Mouse (Mus musculus) cerebellum, adult 18-20 months (tissue): ENCODE measurements around the gene Anxa11.
A peak's percentile ranks its signal among the peaks of the same experiment; 100 is the strongest.
"Not testable (repeated sequence)": the region's sequence is repeated elsewhere in the genome, so short reads cannot be mapped to it uniquely, and the experiment has no call there.

Source experiments
- DNase-seq, 2 experiments: peaks; one replicate each; pipeline ENCODE4 v3.0.0; 2021

Anxa11 gene

DNA sequence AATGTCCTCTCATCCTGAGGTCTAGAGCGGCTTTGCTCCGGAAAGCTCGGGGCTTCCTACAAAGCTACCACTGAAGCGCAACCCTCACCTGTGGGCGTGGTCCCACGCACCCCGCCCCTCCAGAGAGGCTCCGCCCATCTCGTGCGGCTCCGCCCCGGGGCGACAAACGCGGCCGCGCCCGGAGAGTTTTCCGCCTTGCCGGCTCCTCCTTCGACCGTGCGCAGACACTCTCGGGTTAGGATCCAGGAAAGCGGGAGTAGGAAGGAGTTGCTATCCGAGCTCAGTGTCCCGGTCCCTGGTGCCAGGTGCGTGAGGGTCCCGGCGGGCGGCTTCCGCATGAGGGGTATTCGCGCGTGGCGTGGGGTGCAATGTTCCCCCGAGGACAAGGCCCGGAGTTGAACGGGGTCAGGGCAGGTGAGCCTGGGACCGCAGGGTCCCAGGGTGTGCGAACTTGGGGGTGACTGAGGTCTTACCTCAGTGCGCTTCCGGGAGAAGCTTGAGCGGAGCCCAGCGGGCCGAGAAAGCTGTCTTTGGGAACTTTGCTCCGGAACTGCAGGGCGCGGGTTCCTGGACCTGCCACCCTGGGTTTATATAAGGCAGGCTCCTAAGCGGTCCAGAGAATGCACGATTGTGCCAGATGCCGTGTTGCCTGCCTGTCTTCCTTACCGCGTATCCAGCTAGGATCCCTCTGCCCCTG, at the start of gene Anxa11:
Gene Anxa11, plus strand, starts transcription at position 166 of the 697 bp plus-strand sequence.
- DNase-seq, result peak; percentile 63 to 75

DNA sequence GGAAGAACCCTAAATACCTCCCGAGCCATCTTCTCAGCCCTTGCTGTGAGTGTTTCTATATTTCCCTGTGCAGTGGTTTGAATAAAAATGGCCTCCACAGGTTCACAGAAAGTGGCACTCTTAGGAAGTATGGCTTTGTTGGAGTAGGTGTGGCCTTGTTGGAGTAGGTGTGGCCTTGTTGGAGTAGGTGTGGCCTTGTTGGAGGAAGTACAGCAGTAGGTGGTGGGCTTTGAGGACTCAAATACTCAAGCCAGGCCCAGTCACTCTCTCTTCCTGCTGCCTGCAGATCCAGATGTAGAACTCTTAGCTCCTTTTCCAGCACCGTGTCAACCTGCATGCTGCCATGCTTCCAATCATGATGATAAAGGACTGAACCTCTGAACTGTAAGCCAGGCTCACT, 47.6 kb upstream of the Anxa11 start:
- DNase-seq, result no peak

DNA sequence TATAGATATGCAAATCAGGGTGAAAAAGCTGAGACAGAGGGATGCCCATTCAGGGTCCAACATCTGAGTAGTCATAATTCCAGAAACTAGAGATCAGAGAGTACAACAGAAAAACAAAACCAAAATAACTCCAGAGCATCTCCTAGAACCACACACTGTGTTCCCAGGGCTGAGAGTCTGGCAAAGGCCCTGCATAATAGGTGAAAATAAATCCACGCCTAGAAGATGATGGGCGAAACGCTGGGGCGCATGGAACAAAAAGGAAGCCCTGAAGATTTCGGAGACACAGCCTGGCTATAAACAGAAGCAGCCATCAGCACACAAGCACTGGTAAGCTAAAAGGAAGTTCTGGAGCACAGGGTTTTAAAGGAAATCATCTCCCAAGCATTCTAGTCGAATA, 46.9 kb upstream of the Anxa11 start:
- no peak for DNase-seq

DNA sequence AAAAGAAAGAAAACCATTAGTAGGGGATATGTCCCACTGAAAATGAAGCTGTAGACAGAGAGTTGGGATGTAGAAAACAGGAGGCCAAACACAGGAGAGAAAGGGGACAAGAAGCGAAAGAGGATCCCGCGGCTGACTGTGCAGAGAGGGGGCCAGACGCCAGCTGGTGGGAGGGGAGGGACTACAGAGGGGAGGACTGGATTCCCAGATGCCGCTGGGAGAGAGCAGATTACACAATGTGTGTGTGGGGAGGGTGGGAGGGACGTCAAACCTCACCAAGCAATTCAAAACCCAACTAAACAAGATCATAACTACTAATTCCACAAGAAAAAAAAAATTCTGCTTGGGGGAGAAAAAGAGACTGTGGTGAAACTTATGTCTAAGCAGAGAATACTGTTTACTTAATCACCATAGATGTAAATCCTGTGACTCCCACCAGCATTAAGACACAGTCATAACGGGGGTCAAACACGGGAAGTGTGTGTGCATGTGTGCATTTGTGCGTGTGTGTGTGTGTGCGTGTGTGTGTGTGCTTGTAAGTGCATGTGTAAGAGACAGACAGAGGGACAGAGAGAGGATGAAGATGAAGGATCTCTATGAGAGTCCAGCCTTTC, 46.3 kb upstream of the Anxa11 start:
- DNase-seq, result no peak

DNA sequence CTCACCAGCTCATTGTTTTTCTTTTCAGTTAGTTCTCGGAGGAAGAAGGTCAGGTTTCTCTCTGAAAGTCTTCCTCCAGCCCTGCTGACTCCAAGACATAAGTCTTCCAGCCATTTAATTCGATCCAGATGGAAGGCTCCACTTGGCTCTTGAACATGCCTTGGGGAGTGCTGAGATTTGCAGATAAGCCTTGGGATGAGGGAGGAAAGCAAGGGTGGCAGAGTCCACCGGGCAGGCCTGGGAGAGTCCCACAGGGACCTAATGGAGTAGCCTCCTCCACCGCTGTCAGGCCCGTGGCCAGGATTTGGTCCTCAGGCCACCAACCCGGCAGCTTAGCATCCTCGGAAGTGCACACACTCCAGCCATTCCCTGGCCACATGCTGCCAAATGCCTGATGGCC, 45.3 kb upstream of the Anxa11 start:
- DNase-seq, result no peak

DNA sequence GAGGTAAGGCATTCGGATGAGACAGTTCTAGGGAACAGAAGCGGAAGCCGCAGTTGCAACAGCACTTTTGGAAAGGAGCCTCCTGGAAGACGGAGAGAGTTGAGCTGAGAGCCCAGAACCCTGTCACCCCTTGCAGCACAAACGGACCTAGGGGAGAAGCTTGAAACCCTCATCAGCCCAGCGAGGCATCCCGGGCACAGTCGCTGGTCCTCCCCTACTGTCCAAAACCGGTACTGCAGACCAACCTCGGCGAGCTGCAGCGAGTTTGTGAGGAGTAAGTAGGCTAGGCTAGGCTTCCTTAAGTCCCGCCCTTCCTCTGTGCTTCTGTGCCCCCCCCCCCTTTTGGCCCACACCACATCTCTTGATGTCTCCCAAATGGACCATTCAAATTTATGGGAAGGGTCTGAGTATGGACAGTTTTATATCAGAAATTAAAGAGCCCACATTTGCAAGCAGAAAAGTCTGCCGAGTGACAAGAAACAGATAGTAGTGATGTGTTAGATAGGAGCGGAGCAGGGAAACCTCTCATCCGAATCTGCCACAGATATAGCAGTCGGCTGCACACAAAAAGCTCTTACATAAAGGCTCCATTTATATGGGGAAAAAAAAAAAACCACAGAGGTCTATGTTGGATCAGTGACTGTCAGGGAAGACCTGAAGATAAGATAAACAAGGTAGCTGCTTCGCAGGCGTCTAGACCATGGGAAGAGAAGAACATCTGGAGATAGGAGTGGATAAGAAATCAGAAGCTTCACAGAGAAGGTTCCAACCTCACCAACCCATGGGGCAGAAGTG, 41.6 kb upstream of the Anxa11 start:
- peak; percentile 74 to 79 for DNase-seq

DNA sequence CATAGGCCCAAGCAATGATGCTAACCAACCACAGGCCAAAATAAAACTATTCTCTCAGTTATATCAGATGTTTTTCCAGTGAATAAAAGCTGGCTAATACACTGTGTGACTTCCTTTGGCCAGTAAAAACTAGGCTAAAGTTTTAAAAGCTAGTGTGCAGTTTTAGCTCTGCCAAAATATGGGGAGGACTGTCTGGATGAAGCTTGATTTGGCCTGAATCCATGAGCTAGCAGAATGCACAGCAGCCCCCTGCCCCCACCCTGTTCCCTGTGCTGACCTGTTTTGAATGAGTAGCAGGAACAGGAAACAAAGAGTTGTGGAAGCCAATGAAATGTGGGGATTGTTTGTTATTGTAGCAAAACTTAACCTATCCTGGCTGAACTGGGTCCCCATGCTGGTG, 39.4 kb upstream of the Anxa11 start:
- no peak for DNase-seq

DNA sequence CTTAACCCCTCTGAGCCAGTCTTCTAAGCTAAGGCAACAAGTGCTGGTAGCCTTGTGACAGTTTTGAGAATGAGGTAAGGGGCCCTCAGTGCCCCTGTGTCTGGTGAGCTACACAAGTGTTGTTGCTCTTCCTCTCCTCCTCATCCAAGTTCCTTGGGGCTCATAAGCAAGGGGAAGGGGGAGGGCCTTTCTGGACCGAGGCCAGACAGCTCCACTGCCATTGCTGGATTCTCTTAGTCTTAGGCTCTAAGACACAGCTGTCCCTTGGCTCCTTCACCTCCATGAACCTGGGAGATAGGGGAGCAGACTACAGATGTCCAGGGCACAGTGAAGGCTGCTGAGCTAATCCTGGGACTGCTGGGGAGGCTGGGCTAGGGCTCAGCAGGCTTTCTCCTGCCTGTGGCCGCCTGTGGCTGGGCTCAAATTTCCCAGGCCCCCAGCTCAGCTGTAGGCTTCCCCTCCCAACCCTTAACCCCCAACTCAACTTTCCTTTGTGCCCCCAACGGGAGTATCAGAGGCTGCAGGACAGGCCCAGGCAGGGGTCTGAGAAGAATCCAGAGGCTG, 38.6 kb upstream of the Anxa11 start:
- no peak for DNase-seq

DNA sequence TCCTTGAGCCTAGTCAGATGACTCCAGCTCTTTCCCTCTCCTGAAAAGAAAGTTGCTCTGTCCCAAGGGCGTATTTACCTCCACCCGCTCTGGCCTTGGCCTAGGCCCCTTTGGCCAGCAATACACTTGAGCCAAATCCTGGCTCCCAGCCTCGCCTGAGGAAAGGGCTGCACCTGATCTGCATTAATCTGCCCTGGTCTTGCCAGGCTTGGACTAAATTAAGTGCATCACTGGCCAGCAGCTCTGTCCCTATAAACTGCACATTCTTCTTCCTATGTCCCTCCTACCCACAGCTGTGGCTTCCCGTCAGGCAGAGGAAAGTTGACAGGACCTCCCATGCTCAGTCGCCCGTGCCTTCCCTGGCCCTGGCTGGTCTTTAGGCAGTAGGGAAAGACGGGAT, 36.1 kb upstream of the Anxa11 start:
- peak in 1 of 2 experiments; percentile 7 for DNase-seq

DNA sequence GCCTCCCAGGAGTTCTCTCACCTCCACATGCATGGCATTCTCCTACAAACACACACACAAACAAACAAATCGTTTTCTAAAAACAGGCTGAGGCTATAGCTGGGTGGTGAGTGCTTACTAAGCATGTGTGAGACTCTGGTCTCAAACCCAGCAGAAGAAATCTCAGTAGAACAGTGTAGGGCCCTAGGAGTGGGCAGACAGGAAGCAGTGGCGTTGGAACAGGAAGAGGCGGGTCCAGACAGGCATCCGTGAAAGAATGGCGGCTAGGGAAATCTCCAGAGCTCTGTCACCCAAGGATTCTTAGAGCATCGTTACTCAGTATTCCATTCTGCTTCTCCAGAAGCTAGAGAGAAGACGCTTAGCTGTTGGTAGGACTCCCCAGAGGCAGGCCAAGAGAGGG, 35.4 kb upstream of the Anxa11 start:
- no peak for DNase-seq

DNA sequence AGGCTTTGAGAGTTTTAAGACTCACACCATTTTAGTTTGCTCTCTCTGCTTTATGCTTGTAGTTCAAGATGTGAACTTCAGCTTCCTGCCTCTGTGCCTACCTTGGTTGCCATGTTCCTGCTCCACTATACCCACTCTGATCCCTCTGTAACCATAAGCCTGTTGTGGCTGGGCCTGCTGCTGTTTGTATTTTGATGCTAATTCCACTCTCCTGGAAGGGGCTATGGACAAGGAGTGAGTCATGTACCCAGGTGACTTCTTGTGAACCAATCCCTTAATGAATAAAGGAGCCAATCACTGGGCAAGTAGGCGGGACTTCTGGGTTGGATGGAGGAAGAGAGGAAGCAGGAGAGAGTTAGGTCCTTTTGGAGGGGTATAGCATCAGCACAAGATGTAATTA, 30.9 kb upstream of the Anxa11 start:
- DNase-seq, result not testable (repeated sequence)

DNA sequence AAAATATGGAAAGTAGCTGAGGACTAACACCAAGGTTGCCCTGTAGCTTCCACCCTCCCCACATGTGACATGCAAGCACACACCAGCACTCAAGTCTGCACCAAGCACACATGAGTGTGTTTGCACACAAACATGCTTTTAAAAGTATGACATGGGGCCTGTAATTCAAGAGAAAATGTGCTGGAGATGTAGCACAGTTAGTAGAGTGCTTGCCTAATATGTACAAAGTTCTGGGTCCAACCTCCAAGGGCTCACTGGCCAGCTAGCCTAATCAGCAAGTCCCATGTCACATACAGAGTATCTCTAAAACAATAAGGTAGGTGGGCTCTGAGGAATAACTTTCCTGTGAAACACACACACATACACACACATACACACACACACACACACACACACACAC, 27.8 kb upstream of the Anxa11 start:
- no peak for DNase-seq

DNA sequence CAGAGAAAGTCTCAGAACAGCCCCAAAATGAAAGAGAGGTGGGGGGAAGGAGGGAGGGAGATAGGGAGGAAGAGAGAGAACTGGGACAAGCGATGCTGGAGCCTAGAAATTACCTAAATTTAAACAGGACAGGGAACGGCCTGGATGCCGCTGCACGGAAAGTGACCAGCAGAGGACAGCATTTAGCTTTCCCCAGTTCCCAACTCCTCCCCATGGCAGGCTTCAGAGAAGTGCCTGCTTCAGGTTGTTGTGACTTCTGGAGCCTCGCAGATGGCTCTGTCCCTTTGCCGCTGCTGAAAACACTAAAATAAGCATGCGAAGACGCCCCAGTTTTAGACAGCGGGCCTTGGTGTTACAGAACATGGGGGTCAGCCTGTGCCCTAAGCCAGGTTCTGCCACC, 25.5 kb upstream of the Anxa11 start:
- peak; percentile 75 to 77 for DNase-seq

DNA sequence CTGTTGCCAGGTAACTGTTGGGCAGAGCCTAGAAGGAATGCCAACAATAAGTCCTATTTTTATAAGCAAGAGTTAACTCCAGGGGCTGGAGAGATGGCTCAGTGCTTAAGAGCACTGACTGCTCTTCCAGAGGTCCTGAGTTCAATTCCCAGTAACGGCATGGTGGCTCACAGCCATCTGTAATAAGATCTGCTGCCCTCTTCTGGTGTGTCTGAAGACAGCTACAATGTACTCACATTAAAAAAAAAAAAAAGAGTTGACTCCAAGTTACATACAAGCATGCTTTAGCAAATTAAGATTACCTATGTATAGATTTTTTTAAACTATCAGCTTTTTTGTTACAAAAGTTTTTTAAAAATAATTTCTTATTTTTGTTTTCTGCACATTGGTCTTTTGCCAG, 19.4 kb upstream of the Anxa11 start:
- no peak for DNase-seq

DNA sequence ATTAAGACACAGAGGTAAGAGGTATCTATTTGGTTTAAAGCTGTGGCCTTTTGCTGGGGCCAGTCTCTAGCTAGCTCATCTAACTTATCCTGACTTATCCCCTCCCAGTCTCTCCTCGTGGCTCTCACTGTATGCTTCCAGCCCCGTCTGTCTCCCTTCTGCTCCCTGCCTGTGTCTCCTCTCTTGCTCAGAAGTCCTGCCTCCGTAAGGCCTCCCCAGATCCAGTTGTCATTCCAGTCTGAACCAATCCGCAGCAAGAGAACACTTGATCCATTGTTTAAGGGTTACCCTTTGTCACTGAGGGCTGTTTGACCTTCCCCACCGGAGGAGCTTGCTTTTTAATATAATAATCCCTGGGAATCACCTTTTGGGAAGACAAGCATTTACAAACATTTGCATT, 17.0 kb upstream of the Anxa11 start:
- no peak for DNase-seq

DNA sequence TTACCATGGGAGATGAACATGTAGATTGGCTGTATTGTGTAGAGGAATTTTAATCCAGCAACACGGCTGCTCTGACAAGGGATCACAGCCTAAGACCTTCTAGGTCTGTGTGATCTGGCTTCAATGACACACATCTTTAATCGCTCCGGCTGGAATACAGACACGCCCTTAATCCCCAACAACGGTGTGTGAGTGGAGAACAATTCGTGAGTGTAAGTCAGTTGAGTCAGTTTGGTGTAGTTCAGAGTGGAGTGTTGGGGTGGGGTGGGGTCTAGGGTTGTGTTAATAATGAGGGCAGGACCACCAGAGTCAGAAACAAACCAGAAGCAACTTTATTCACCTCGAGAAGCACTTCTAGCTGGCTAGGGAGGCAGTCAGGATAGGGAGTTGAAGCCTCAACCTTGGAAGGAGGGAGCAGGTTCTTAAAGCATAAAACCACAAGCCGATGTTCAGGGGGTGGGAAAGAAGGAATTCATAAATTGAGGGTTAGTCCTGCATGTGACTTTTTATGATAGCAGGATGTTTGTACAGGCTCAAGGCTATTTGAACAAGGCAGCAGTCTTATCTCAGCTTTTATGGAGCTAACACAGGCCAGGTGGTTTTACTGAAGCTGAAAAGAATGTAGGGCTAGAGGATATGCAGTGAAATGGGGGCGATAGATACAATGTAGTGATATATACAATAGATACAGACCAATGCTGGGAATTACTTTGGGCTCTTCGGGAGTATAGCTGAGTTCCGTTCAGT, 15.9 kb upstream of the Anxa11 start:
- DNase-seq, result no peak

DNA sequence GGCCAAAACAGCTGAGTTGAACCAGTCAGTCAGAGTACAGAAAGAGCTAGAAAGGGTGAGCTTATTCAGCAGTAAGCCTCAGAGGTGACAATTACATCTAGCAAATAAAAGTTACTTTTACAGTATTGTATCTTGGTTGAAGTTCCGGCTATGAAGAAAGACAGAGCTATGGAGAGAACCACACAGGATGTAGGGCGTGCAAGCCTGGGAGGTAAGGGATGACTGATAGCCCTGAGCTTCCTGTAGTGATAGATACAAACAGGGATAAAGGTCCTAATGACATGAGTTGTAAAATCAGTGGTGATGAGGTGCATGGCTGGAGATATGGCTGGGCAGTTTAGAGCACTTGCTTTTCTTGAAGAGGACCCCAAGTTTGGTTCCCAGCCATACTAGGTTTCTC, 15.1 kb upstream of the Anxa11 start:
- DNase-seq, result no peak

DNA sequence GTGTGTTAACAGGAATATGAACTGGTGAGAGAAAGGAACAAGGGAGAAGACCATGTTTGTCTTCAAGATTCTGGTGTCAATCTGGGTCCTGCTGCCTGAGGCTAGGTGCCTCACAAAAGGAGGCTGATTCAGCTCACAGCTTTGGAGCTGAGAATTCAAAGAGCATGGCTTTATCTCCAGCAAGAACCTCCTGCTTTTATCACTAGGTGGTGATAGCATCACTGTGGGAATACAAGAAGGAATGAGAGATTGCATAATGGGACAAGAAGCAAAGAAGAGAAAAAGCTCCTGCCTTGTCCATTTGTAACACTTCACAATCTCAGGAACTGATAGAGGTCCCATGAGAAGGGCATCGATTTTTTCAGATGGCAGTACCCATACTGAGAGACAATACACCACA, 10.6 kb upstream of the Anxa11 start:
- no peak for DNase-seq

DNA sequence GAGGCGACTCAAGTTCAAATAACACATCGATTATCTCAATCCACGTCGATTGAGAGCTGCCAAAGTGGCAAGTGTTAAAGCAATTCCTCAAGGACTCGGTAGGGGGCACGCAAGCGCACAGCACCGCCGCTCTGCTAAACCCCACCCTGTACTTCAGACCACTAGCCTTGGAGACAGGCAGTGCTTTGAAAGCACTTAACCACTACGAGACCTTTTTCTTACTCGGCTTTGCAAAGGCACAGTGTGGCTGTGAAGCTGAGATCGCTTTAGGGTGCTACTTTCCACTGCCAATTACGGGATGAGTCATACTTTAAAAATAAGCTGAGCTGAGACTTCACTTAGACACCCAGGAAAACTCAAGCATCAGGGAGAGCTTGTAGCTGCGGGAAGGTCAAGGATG, 9.7 kb upstream of the Anxa11 start:
- DNase-seq, result peak; percentile 49 to 73

DNA sequence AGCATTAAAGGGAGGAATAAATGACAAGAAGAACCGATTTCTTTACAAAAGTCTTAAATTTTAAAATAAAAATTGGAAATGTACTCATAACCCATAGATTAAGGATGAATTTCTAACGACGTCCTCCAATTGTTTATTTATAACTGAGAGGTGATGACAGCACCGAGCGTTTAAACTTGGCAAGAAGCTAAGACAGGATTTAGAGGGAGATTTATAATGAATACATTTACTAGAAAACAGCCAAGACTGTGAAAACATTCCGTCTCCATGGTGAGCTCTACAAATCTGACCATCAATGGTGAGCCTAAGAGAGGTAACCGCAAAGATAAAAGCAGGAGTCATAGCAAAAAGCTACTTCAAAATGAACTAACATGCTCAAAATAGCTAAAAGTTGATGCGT, 3.5 kb upstream of the Anxa11 start:
- no peak for DNase-seq

DNA sequence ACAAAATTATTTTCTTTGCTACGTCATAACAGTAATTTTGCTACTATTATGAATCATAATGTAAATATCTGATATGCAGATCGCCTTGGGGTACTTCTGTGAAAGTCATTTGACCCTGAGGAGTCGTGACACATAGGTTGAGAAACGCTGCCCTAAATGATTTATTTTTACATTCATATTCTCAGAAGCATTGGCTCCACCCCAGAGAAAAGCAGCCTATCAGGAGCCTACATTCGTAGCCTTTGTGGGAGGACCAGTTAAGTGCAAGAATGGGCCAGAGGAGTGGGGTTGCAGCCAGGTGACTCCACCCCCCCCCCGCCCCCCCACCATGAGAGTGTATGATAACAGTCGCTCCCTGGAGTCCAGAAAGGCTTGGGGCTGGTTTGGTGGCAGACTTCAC, 2.2 kb upstream of the Anxa11 start:
- DNase-seq, result no peak

DNA sequence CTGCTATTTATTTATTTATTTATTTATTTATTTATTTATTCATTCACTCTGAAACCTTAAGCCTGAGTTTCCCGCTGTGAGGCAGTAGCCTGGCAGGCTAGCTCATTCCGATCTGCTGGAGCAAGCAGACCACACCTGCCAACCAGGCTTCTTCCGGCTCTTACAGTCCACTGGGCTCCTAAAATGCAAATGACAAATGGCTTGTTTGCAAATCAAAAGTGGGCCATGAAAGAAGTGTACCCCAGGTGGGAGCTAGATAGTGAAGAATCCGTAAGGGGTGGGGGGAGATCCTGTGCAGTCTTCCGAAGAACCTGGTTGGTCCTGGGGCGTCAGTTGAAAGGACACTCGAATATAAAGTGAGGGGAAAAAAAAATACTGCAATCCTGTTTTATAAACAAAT, 995 bp upstream of the Anxa11 start:
- DNase-seq, result no peak

DNA sequence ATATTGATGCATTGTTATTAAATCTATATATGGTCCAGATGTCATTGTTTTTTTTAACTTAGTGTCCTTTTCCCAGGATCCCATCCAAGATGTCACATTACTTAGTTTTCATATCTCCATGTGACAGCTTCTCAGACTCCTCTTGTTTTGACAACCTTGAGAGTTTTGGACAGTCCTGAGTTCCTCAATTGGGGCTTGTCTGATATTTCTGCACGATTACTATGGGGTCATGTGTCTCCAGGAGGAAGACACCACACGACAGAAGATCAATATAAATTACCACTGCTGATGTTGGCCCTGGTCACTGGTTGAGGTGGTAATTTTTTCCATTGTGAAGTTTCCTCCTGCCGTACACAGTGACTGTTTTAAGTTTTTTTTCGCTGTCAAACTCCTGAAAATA, 377 bp upstream of the Anxa11 start:
- DNase-seq, result no peak
